Mouse (Mus musculus): ENCODE measurements around the gene Dbh.

DNA sequence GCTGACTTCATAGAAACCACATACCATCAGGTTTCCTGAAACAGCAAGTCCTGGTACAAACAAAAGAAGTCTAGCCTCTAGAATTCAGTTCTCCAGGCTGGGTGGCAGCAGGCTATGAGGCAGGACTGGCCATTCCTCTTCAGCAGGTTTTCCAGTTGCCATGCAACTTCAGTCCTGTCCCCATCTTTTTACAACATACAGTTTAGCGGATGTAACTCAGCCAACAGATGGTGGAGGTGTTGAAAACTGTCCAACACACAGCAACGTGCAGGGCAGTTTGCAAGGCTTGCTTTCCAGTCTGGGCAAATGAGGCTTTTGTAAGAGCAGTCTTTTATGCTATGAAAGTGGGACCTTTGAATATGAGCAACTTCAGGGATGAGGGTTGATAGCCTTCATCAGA lies 20.1 kb upstream of the Dbh start:
- TF ChIP-seq CTCF (IDR thresholded peaks at IDR 0.05; ENCODE audit: extremely low read depth, insufficient read depth, insufficient read length, insufficient replicate concordance) (no peak), POLR2A (IDR thresholded peaks at IDR 0.05; ENCODE audit: low read depth, low read length) (no peak)

Data from spleen, adult 2 months (tissue).